Mouse (Mus musculus) cerebellum, adult 2 months (tissue): ENCODE measurements at regions not wholly inside any gene's neighbourhood (a gene's known extent, or its start where the extent isn't known, plus 50 kb on each side); places are given as distances from the start of the nearest gene placed in this dataset.

ENCODE experiments used
- DNase-seq, 2 experiments: peaks; one replicate each; pipeline ENCODE4 v3.0.0; 2021
- H3K27ac ChIP-seq: fragments of 200-500 bp; 2 replicates; pipeline ENCODE4 v1.5.1; 2012; ENCODE audit warnings: low read length, control low read depth, inconsistent platforms; ENCODE audit not compliant: insufficient read depth
- H3K27me3 ChIP-seq: fragments of 200-500 bp; 2 replicates; pipeline ENCODE4 v1.6.1; 2012; ENCODE audit warnings: inconsistent platforms, mild to moderate bottlenecking, low read length, moderate library complexity; ENCODE audit not compliant: control insufficient read depth, insufficient read depth
- H3K4me1 ChIP-seq: fragments of 200-500 bp; 2 replicates; pipeline ENCODE4 v1.6.1; 2011; ENCODE audit warnings: low read length; ENCODE audit not compliant: control insufficient read depth, insufficient read depth
- H3K4me3 ChIP-seq: fragments of 200-500 bp; replicated peaks from 2 replicates; pipeline ENCODE3; 2011; ENCODE audit warnings: mild to moderate bottlenecking, low read depth, low read length, control low read depth; ENCODE audit not compliant: insufficient read depth
- CTCF ChIP-seq: fragments of 200-500 bp; IDR thresholded peaks from 2 replicates; pipeline ENCODE4 v1.5.1; 2011; ENCODE audit warnings: low read depth, mild to moderate bottlenecking, control low read depth, low read length, moderate library complexity, borderline replicate concordance; ENCODE audit not compliant: insufficient read depth
- POLR2A ChIP-seq: fragments of 200-500 bp; IDR thresholded peaks from 2 replicates; pipeline ENCODE4 v1.6.1; 2011; ENCODE audit warnings: low read length, control low read depth, borderline replicate concordance; ENCODE audit not compliant: insufficient read depth
- WGBS: fragments of 180-500 bp; shearing (Covaris S2); methylation state at CpG from one replicate; pipeline ENCODE4 v1.1.7; 2018; 5-methylcytosine and 5-hydroxymethylcytosine counted together

- DNase-seq: no peak
- H3K27me3 ChIP-seq: no peaks in the 10 kb centered on the region
- TF ChIP-seq CTCF (no peak), POLR2A (no peak)
- H3K4me1 ChIP-seq: no peaks in the 10 kb centered on the region
- no peak overlapping the region for H3K27ac ChIP-seq
- H3K4me3 ChIP-seq: no peak overlapping the region
- 49% methylated on average over 7 of the region's 7 CpGs for WGBS
These were observed 123.0 kb upstream of the Kcnh8 start for GRCm38 (mm10) chr17:52479327-52480086.

GRCm38 (mm10) chr17:52480087-52480638 is 122.3 kb upstream of the Kcnh8 start:
- Histone ChIP-seq H3K4me1 (no peaks in the 10 kb centered on the region), H3K27me3 (no peaks in the 10 kb centered on the region), H3K27ac (no peak overlapping the region), H3K4me3 (no peak overlapping the region)
- no peak for DNase-seq
- WGBS: 49% methylated on average over 5 of the region's 5 CpGs
- TF ChIP-seq CTCF: no peak
- no peak for TF ChIP-seq POLR2A

- no peak overlapping the region for H3K27ac ChIP-seq
- H3K4me3 ChIP-seq: no peak overlapping the region
- TF ChIP-seq CTCF: no peak
- no peak for TF ChIP-seq POLR2A
- DNase-seq: no peak
- no peaks in the 10 kb centered on the region for H3K27me3 ChIP-seq
- H3K4me1 ChIP-seq: no peaks in the 10 kb centered on the region
- 76% methylated on average over 3 of the region's 3 CpGs for WGBS
These were observed 95.7 kb upstream of the Kcnh8 start for GRCm38 (mm10) chr17:52506760-52507159.

GRCm38 (mm10) chr17:52530260-52530659 is 72.2 kb upstream of the Kcnh8 start:
- Histone ChIP-seq H3K27me3 (no peaks in the 10 kb centered on the region), H3K27ac (no peak overlapping the region), H3K4me3 (no peak overlapping the region), H3K4me1 (no peaks in the 10 kb centered on the region)
- TF ChIP-seq POLR2A (no peak), CTCF (no peak)
- no peak for DNase-seq
